Mouse (Mus musculus) thymus, postnatal 14 days (tissue): ENCODE data around the gene Spcs3.
A peak's percentile ranks its signal among the peaks of the same experiment; 100 is the strongest.

Experiments
- DNase-seq: peaks from one replicate; pipeline ENCODE4 v3.0.0; 2021

Gene Spcs3

GRCm38 (mm10) chr8:54507428-54508095 lies 22.2 kb downstream of the Spcs3 start:
- peak; percentile 74 for DNase-seq

- no peak for DNase-seq
Observed at GRCm38 (mm10) chr8:54505060-54505459, 24.7 kb downstream of the Spcs3 start.

GRCm38 (mm10) chr8:54503104-54503503 lies 26.7 kb downstream of the Spcs3 start:
- DNase-seq: no peak

GRCm38 (mm10) chr8:54493915-54494314 lies 35.9 kb downstream of the Spcs3 start:
- DNase-seq: no peak

GRCm38 (mm10) chr8:54493110-54493509 lies 36.7 kb downstream of the Spcs3 start:
- DNase-seq: peak; percentile 37

- DNase-seq: no peak
Observed at GRCm38 (mm10) chr8:54491934-54492333, 37.9 kb downstream of the Spcs3 start.

- DNase-seq: peak; percentile 16
Observed at GRCm38 (mm10) chr8:54491057-54491690, 38.6 kb downstream of the Spcs3 start.

GRCm38 (mm10) chr8:54488437-54488836 lies 41.4 kb downstream of the Spcs3 start:
- DNase-seq: no peak

GRCm38 (mm10) chr8:54486555-54487273 lies 43.1 kb downstream of the Spcs3 start:
- DNase-seq: no peak
